Mouse (Mus musculus): ENCODE measurements at regions not wholly inside any gene's neighbourhood (a gene's known extent, or its start where the extent isn't known, plus 50 kb on each side); places are given as distances from the start of the nearest gene placed in this dataset.

GRCm38 (mm10) chr16:77459651-77460050 is 142.2 kb downstream of the Gm11146 start:
- DNase-seq (ENCODE audit: low spot score) = no peak

GRCm38 (mm10) chr16:77444647-77445046 is 157.2 kb downstream of the Gm11146 start:
- no peak for DNase-seq (ENCODE audit: low spot score)

- DNase-seq (ENCODE audit: low spot score) = no peak
Observed at GRCm38 (mm10) chr16:77444006-77444405, 157.9 kb downstream of the Gm11146 start.

- no peak for DNase-seq (ENCODE audit: low spot score)
Observed at GRCm38 (mm10) chr16:77443318-77443717, 158.6 kb downstream of the Gm11146 start.

- no peak for DNase-seq (ENCODE audit: low spot score)
Observed at GRCm38 (mm10) chr16:77442866-77443265, 159.0 kb downstream of the Gm11146 start.

- DNase-seq (ENCODE audit: low spot score) = no peak
Observed at GRCm38 (mm10) chr16:77431345-77431744, 170.5 kb downstream of the Gm11146 start.

GRCm38 (mm10) chr16:77422385-77423363 is 179.2 kb downstream of the Gm11146 start:
- no peak for DNase-seq (ENCODE audit: low spot score)

- no peak for DNase-seq (ENCODE audit: low spot score)
Observed at GRCm38 (mm10) chr16:77421591-77422024, 180.3 kb downstream of the Gm11146 start.

- no peak for DNase-seq (ENCODE audit: low spot score)
Observed at GRCm38 (mm10) chr16:77421001-77421400, 180.9 kb downstream of the Gm11146 start.

- DNase-seq (ENCODE audit: low spot score) = no peak
Observed at GRCm38 (mm10) chr16:77420136-77420860, 181.6 kb downstream of the Gm11146 start.

GRCm38 (mm10) chr16:77419116-77419735 is 182.7 kb downstream of the Gm11146 start:
- no peak for DNase-seq (ENCODE audit: low spot score)

- no peak for DNase-seq (ENCODE audit: low spot score)
Observed at GRCm38 (mm10) chr16:77418486-77418885, 183.4 kb downstream of the Gm11146 start.

- no peak for DNase-seq (ENCODE audit: low spot score)
Observed at GRCm38 (mm10) chr16:77417791-77418190, 184.1 kb downstream of the Gm11146 start.

- no peak for DNase-seq (ENCODE audit: low spot score)
Observed at GRCm38 (mm10) chr16:77414562-77414961, 187.3 kb downstream of the Gm11146 start.

- DNase-seq (ENCODE audit: low spot score) = no peak
Observed at GRCm38 (mm10) chr16:77409168-77409567, 192.7 kb downstream of the Gm11146 start.

- no peak for DNase-seq (ENCODE audit: low spot score)
Observed at GRCm38 (mm10) chr16:77406999-77407398, 194.9 kb downstream of the Gm11146 start.

GRCm38 (mm10) chr16:77405859-77406258 is 196.0 kb downstream of the Gm11146 start:
- DNase-seq (ENCODE audit: low spot score) = no peak

GRCm38 (mm10) chr16:77405181-77405818 is 196.6 kb downstream of the Gm11146 start:
- DNase-seq (ENCODE audit: low spot score) = no peak

GRCm38 (mm10) chr16:77402711-77403280 is 199.1 kb downstream of the Gm11146 start:
- no peak for DNase-seq (ENCODE audit: low spot score)

- no peak for DNase-seq (ENCODE audit: low spot score)
Observed at GRCm38 (mm10) chr16:77401185-77401943, 200.5 kb downstream of the Gm11146 start.
